8 mouse cellular contexts compared by ENCODE assay signal in genomic region chr19:47462725-47463124, GRCm38 (mm10). TPM values are rescaled to one million over a fixed set of nuclear protein-coding genes. Genes with fewer than 3 reads are reported as not detected.
DNase-seq lines count a peak whose midpoint lies in the region; ATAC-seq and TF ChIP-seq lines count a peak whose summit lies in the region.
"Had no signal": no experiment of that assay in that cellular context is flagged by ENCODE, and none has a peak within 500 bp of the region (broad histone marks: within the 10 kb centered on the region; RNA-seq: fewer than 3 reads in every experiment).

No protein-coding gene starts in this region.

- peaks cover 29% of the 10 kb centered on the region for H3K4me1 ChIP-seq in lung, embryonic 14.5 days (ENCODE audit: insufficient read depth)
- H3K4me1 ChIP-seq in forebrain, embryonic 15.5 days: peaks cover 26% of the 10 kb centered on the region
- H3K4me1 ChIP-seq in limb, embryonic 15.5 days: peaks cover 56% of the 10 kb centered on the region
- peaks cover 47% of the 10 kb centered on the region for H3K4me1 ChIP-seq in stomach, embryonic 16.5 days (ENCODE audit: control insufficient read depth, insufficient read depth, low read length)

- 12% methylated on average over 6 of the region's 6 CpGs for WGBS in lung, embryonic 14.5 days
- WGBS in forebrain, embryonic 15.5 days: 14% methylated on average over 6 of the region's 6 CpGs
- WGBS in limb, embryonic 15.5 days: 17% methylated on average over 6 of the region's 6 CpGs
- 29% methylated on average over 6 of the region's 6 CpGs for WGBS in stomach, embryonic 16.5 days

- no peaks in the 10 kb centered on the region for H3K9me3 ChIP-seq in lung, embryonic 14.5 days (ENCODE audit: low read depth, low read length)
- H3K9me3 ChIP-seq in forebrain, embryonic 15.5 days: no peaks in the 10 kb centered on the region
- no peaks in the 10 kb centered on the region for H3K9me3 ChIP-seq in limb, embryonic 15.5 days
- H3K9me3 ChIP-seq in stomach, embryonic 16.5 days (replicated peaks; ENCODE audit: control insufficient read depth, low read length): no peaks in the 10 kb centered on the region

- TF ChIP-seq CTCF in lung, embryonic 14.5 days (IDR thresholded peaks at IDR 0.05; ENCODE audit: low read depth): no peak

- no peak for DNase-seq in lung, embryonic 14.5 days
- no peak for DNase-seq in lung, adult 18-20 months
- DNase-seq in MN1 (ENCODE audit: low spot score): no peak
- DNase-seq in thymus, adult 18-20 months: no peak
- DNase-seq: left cerebral cortex, postnatal 4 days had no signal

- peak overlapping the region; percentile 84 for H3K9ac ChIP-seq in lung, embryonic 14.5 days
- 0 out of 2 replicates have a peak overlapping the region, but pooled peaks have one; percentile 79 for H3K9ac ChIP-seq in forebrain, embryonic 15.5 days (replicated peaks)
- H3K9ac ChIP-seq in limb, embryonic 15.5 days: peak overlapping the region; percentile 94; the same call in 1 of the 2 replicates
- peak overlapping the region; percentile 92 for H3K9ac ChIP-seq in stomach, embryonic 16.5 days (ENCODE audit: low read length)

- peak overlapping the region; percentile 16; the same call in 1 of the 2 replicates for H3K27ac ChIP-seq in lung, embryonic 14.5 days (ENCODE audit: low read depth)
- no peak overlapping the region for H3K27ac ChIP-seq in forebrain, embryonic 15.5 days (replicated peaks)
- H3K27ac ChIP-seq in limb, embryonic 15.5 days: no peak overlapping the region
- H3K27ac ChIP-seq in stomach, embryonic 16.5 days (ENCODE audit: low read length): no peak overlapping the region

- ATAC-seq in lung, embryonic 14.5 days (ENCODE audit: insufficient read depth): no peak
- ATAC-seq in forebrain, embryonic 15.5 days (replicated peaks): no peak
- no peak for ATAC-seq in limb, embryonic 15.5 days (ENCODE audit: insufficient number of reproducible peaks, low FRiP score, low TSS enrichment, low read depth)
- ATAC-seq in stomach, embryonic 16.5 days (ENCODE audit: insufficient read depth, low FRiP score): no peak

- H3K27me3 ChIP-seq in lung, embryonic 14.5 days (ENCODE audit: insufficient read depth, low read length): no peaks in the 10 kb centered on the region
- no peaks in the 10 kb centered on the region for H3K27me3 ChIP-seq in forebrain, embryonic 15.5 days
- H3K27me3 ChIP-seq in limb, embryonic 15.5 days: no peaks in the 10 kb centered on the region
- H3K27me3 ChIP-seq in stomach, embryonic 16.5 days (ENCODE audit: control insufficient read depth, insufficient read depth, low read length): no peaks in the 10 kb centered on the region

- H3K36me3 ChIP-seq in lung, embryonic 14.5 days (ENCODE audit: insufficient read depth): no peaks in the 10 kb centered on the region
- H3K36me3 ChIP-seq in forebrain, embryonic 15.5 days: no peaks in the 10 kb centered on the region
- no peaks in the 10 kb centered on the region for H3K36me3 ChIP-seq in limb, embryonic 15.5 days
- no peaks in the 10 kb centered on the region for H3K36me3 ChIP-seq in stomach, embryonic 16.5 days (ENCODE audit: control insufficient read depth, insufficient read depth, low read length)

- peak overlapping the region; percentile 79 for H3K4me3 ChIP-seq in lung, embryonic 14.5 days (ENCODE audit: low read depth, low read length)
- H3K4me3 ChIP-seq in forebrain, embryonic 15.5 days: peak overlapping the region; percentile 76
- H3K4me3 ChIP-seq in limb, embryonic 15.5 days: peak overlapping the region; percentile 80
- peak overlapping the region; percentile 80 for H3K4me3 ChIP-seq in stomach, embryonic 16.5 days (replicated peaks; ENCODE audit: low read length)

- peak overlapping the region; percentile 66 for H3K4me2 ChIP-seq in lung, embryonic 14.5 days
- peak overlapping the region; percentile 84 for H3K4me2 ChIP-seq in forebrain, embryonic 15.5 days (replicated peaks)
- H3K4me2 ChIP-seq in limb, embryonic 15.5 days: peak overlapping the region; percentile 88
- peak overlapping the region; percentile 96 for H3K4me2 ChIP-seq in stomach, embryonic 16.5 days (ENCODE audit: low read depth, low read length)

RNA-seq across cellular contexts. Expression of gene Sh3pxd2a, which starts 1.5 kb away (rescaled TPM):
- polyA plus RNA-seq in lung, embryonic 14.5 days (2014; fragmentation: Nextera tagmentation; extraction: Ambion mirVana): 10.2 and 12.0 TPM in 2 replicates
- polyA plus RNA-seq in forebrain, embryonic 15.5 days (2015; fragmentation: Nextera tagmentation; extraction: Ambion mirVana): 2.0 and 2.2 TPM in 2 replicates
- 12.2 and 12.4 TPM in 2 replicates for polyA plus RNA-seq in limb, embryonic 15.5 days (2015; fragmentation: Nextera tagmentation; extraction: Ambion mirVana)
- 6.3 and 6.6 TPM in 2 replicates for polyA plus RNA-seq in stomach, embryonic 16.5 days (2015; fragmentation: Nextera tagmentation; extraction: Ambion mirVana)
